Mouse (Mus musculus) ES-Bruce4 (cell line): ENCODE data around the gene Olfr1032.

Source experiments
- CTCF ChIP-seq: IDR thresholded peaks from one replicate; pipeline ENCODE4 v1.8.1; 2011; ENCODE audit warnings: low read depth, low read length
- POLR2A ChIP-seq: IDR thresholded peaks from one replicate; pipeline ENCODE4 v1.8.1; 2011; ENCODE audit warnings: low read length; ENCODE audit not compliant: insufficient read depth

DNA sequence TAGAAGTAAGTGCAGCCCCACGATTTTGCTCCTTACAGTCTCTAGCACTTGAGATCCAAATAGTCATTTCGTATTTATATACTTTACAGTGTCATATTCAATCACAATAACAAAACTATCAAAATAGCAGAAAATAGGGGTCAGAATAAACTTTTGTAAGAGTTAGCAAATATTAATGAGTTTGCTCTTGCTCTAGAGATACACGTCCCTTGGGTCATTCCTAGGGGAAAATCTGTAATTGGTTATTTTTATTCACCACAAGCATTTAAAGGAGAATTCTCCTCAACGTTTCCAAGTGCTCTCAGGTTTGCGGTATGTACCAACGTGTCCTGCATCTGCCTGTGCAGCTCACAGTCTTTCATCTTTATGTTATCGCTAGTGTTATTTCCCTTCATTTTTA lies at the start of gene Olfr1032:
- no peak for TF ChIP-seq POLR2A
- no peak for TF ChIP-seq CTCF
